Mouse (Mus musculus) E14TG2a.4 (cell line): ENCODE results near the gene Nckap5l.
"Not testable (repeated sequence)": the region's sequence is repeated elsewhere in the genome, so short reads cannot be mapped to it uniquely, and the experiment has no call there.

Experiments
- H3K27me3 ChIP-seq: 2 replicates; pipeline ENCODE4 v1.6.1; 2014; ENCODE audit warnings: low read length, control low read depth; ENCODE audit not compliant: insufficient read depth
- H3K36me3 ChIP-seq: 2 replicates; pipeline ENCODE4 v1.6.1; 2014; ENCODE audit warnings: low read length, control low read depth; ENCODE audit not compliant: insufficient read depth
- H3K4me1 ChIP-seq: replicated peaks from 2 replicates; pipeline ENCODE4 v1.6.1; 2014; ENCODE audit warnings: low read depth, low read length, control low read depth
- H3K4me3 ChIP-seq: replicated peaks from 2 replicates; pipeline ENCODE4 v1.5.1; 2014; ENCODE audit warnings: mild to moderate bottlenecking, low read length
- H3K9me3 ChIP-seq: 2 replicates; pipeline ENCODE4 v1.6.1; 2014; ENCODE audit warnings: low read length, control low read depth
- CTCF ChIP-seq: conservative IDR thresholded peaks from 2 replicates; pipeline ENCODE4 v1.5.1; 2014; ENCODE audit warnings: low read length
- NANOG ChIP-seq: IDR thresholded peaks from 2 replicates; pipeline ENCODE4 v1.6.1; 2014; ENCODE audit warnings: borderline replicate concordance, low read length, mixed read lengths
- POU5F1 ChIP-seq: IDR thresholded peaks from 2 replicates; pipeline ENCODE4 v1.6.1; 2014; ENCODE audit warnings: low read length, borderline replicate concordance

The Nckap5l gene

GRCm38 (mm10) chr15:99390472-99391401 is 66.8 kb downstream of the Nckap5l start:
- H3K9me3 ChIP-seq = no peaks in the 10 kb centered on the region

GRCm38 (mm10) chr15:99387976-99388375 is 69.6 kb downstream of the Nckap5l start:
- TF ChIP-seq NANOG = no peak
- TF ChIP-seq CTCF = no peak
- no peak for TF ChIP-seq POU5F1
- no peak overlapping the region for H3K4me3 ChIP-seq
- peaks cover 29% of the 10 kb centered on the region for H3K4me1 ChIP-seq
- H3K27me3 ChIP-seq = no peaks in the 10 kb centered on the region
- no peaks in the 10 kb centered on the region for H3K9me3 ChIP-seq
- H3K36me3 ChIP-seq = no peaks in the 10 kb centered on the region

More at GRCm38 (mm10) chr15:99390472-99391401, 66.8 kb downstream of the Nckap5l start:
- H3K27me3 ChIP-seq = no peaks in the 10 kb centered on the region
- no peak for TF ChIP-seq NANOG
- peaks cover 11% of the 10 kb centered on the region; the same call in 1 of the 2 replicates for H3K36me3 ChIP-seq
- no peak overlapping the region for H3K4me3 ChIP-seq
- H3K4me1 ChIP-seq = peaks cover 52% of the 10 kb centered on the region

- H3K27me3 ChIP-seq = no peaks in the 10 kb centered on the region
- no peaks in the 10 kb centered on the region for H3K36me3 ChIP-seq
- no peak overlapping the region for H3K4me3 ChIP-seq
- H3K4me1 ChIP-seq = peaks cover 23% of the 10 kb centered on the region
- TF ChIP-seq CTCF (no peak), NANOG (no peak), POU5F1 (no peak)
- H3K9me3 ChIP-seq = no peaks in the 10 kb centered on the region
Measured at GRCm38 (mm10) chr15:99386796-99387195, 70.8 kb downstream of the Nckap5l start.

- peak; percentile 19; the same call in 1 of the 2 replicates for TF ChIP-seq CTCF
- not testable (repeated sequence) for H3K9me3 ChIP-seq, H3K36me3 ChIP-seq, H3K4me3 ChIP-seq, H3K27me3 ChIP-seq
- H3K4me1 ChIP-seq = peaks cover 18% of the 10 kb centered on the region
Measured at GRCm38 (mm10) chr15:99386110-99386509, 71.4 kb downstream of the Nckap5l start.

- TF ChIP-seq POU5F1 = no peak
- TF ChIP-seq CTCF = no peak
- no peak for TF ChIP-seq NANOG
Measured at GRCm38 (mm10) chr15:99384071-99384470, 73.5 kb downstream of the Nckap5l start.

GRCm38 (mm10) chr15:99382893-99383292 is 74.7 kb downstream of the Nckap5l start:
- Histone ChIP-seq H3K4me1 (peaks cover 6% of the 10 kb centered on the region; the same call in 1 of the 2 replicates), H3K4me3 (no peak overlapping the region), H3K36me3 (no peaks in the 10 kb centered on the region), H3K9me3 (no peaks in the 10 kb centered on the region), H3K27me3 (no peaks in the 10 kb centered on the region)
- TF ChIP-seq POU5F1 (no peak), CTCF (no peak)

More at GRCm38 (mm10) chr15:99384071-99384470, 73.5 kb downstream of the Nckap5l start:
- Histone ChIP-seq H3K4me1 (peaks cover 9% of the 10 kb centered on the region; the same call in 1 of the 2 replicates), H3K9me3 (no peaks in the 10 kb centered on the region), H3K36me3 (no peaks in the 10 kb centered on the region), H3K4me3 (no peak overlapping the region), H3K27me3 (no peaks in the 10 kb centered on the region)

GRCm38 (mm10) chr15:99376240-99376639 is 81.3 kb downstream of the Nckap5l start:
- Histone ChIP-seq H3K27me3 (peaks cover 15% of the 10 kb centered on the region), H3K36me3 (no peaks in the 10 kb centered on the region), H3K4me3 (no peak overlapping the region), H3K9me3 (no peaks in the 10 kb centered on the region), H3K4me1 (peaks cover 3% of the 10 kb centered on the region)
- TF ChIP-seq CTCF = no peak

GRCm38 (mm10) chr15:99375581-99375980 is 82.0 kb downstream of the Nckap5l start:
- H3K36me3 ChIP-seq = no peaks in the 10 kb centered on the region
- H3K27me3 ChIP-seq = peaks cover 16% of the 10 kb centered on the region
- no peak for TF ChIP-seq CTCF
- no peak for TF ChIP-seq POU5F1
- no peak for TF ChIP-seq NANOG
- no peaks in the 10 kb centered on the region for H3K9me3 ChIP-seq
- no peak overlapping the region for H3K4me3 ChIP-seq
- H3K4me1 ChIP-seq = peaks cover 6% of the 10 kb centered on the region

GRCm38 (mm10) chr15:99375036-99375435 is 82.5 kb downstream of the Nckap5l start:
- no peak for TF ChIP-seq POU5F1
- no peak for TF ChIP-seq CTCF
- TF ChIP-seq NANOG = no peak

GRCm38 (mm10) chr15:99372761-99373160 is 84.8 kb downstream of the Nckap5l start:
- H3K4me3 ChIP-seq = no peak overlapping the region
- no peaks in the 10 kb centered on the region for H3K9me3 ChIP-seq
- peaks cover 33% of the 10 kb centered on the region for H3K27me3 ChIP-seq
- peaks cover 23% of the 10 kb centered on the region for H3K4me1 ChIP-seq
- no peaks in the 10 kb centered on the region for H3K36me3 ChIP-seq
- no peak for TF ChIP-seq POU5F1
- no peak for TF ChIP-seq NANOG
- TF ChIP-seq CTCF = no peak

More at GRCm38 (mm10) chr15:99375036-99375435, 82.5 kb downstream of the Nckap5l start:
- no peak overlapping the region for H3K4me3 ChIP-seq
- peaks cover 16% of the 10 kb centered on the region for H3K27me3 ChIP-seq
- H3K9me3 ChIP-seq = no peaks in the 10 kb centered on the region
- peaks cover 6% of the 10 kb centered on the region for H3K4me1 ChIP-seq
- H3K36me3 ChIP-seq = no peaks in the 10 kb centered on the region
